Mouse (Mus musculus) CD4-positive helper T cell, adult 2 months (primary cell): ENCODE results near the gene Rpn2.

Source experiments
- DNase-seq: peaks from one replicate; pipeline ENCODE4 v3.0.0-alpha.2; 2012; ENCODE audit warnings: low read depth, missing footprints, low spot score

Gene Rpn2

DNA sequence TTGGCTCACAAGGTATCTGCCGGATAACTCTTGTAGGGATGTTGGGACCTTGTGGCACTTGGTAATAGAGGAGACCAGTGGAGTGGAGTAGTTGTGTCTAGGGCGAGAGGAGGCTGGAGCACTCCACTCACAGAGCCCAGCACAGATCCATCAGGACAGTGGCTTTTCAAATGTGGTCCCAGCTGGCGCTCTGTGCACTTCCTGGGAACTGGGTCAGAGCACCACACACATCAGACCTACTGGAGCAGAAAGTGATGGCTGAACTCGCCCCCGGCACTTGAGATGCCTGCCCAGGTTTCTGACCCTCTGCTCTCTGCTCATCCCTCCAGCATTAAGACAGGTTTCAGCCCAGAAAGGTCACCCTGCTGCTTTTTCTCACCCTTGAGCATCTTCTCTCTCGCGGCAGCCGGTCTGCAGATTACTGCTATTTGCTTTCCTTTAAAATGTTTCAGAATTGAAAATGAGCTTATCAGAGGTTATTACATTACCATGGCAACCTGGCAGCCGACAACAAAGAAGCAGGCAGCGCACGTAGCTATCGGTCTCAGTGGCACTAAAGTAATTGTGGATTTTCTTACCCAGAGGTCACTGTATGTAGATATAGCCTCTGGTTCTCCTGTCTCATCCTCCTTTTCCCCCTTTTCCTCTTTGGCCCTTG is 70.4 kb downstream of the Rpn2 start:
- DNase-seq, result no peak

DNA sequence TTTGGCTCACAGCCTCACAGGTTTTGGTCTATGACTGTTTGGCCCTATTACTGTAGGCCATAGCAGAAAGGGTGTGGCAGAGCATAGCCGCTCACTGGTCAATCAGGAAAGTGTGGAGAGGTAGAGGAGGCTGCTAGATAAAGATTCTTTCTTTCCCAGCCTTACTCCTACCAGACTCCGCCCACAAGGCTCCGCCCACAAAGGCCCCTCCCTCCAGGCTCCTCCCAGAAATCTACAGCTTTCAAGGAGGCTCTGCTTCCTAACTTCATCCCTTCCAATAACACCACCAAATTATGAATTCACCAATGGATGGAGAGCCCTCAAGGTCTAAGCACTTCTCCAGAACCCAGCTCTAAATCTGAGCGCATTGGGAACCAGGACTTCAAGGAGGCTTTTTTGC is 74.4 kb downstream of the Rpn2 start:
- DNase-seq, result no peak

DNA sequence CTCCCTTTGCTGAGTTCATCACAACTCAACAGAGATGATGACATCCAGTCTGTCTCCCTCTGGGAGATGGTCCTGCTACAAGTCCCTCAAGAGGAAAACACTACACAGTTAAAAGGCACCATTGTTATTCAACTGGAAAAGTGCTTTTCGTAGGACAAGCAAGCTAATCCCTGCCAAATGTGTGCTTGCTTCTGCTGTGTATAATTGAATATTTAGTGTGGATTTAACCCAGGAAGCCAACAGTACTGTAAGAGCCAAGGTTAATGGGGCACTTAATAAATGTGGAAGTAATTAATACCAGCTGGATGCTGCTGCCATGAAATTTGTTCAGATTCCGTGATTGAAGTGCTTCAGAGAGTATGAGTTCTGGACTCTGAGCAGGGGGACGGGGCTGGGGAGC is 75.3 kb downstream of the Rpn2 start:
- no peak for DNase-seq

DNA sequence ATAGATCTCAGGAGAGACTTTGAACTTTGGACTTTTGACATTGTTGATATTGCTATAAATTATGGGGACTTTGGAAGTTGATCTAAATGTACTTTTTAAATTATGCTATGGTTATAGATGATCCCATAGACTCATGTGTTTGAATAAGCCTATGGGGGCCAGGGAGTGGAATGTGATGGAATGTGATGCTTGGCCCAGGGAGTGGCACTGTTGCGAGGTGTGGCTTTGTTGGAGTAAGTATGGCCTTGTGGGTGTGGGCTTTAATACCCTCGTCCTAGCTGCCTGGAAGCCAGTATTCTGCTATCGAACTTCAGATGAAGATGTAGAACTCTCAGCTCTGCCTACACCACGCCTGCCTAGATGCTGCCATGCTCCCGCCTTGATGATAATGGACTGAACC is 81.2 kb downstream of the Rpn2 start:
- no peak for DNase-seq

DNA sequence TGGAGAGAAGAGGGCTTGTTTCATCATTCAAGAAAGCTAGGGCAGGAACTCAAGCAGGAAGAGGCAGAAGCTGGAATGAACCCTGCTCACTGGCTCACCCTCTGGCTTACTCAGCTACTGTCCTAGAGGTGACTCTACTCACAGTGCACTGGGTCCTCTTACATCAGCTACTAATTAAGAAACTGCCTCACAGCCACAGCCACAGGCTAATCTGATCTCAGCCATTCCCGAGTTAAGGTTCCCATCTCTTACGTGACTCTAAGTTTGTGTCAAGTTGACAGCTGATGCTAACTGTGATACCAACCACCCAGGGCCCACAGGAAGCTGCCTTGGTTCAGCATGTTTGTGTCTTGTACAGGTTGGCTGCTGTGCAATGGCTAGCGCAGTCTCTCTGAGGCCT is 84.2 kb downstream of the Rpn2 start:
- peak; percentile 42 for DNase-seq

DNA sequence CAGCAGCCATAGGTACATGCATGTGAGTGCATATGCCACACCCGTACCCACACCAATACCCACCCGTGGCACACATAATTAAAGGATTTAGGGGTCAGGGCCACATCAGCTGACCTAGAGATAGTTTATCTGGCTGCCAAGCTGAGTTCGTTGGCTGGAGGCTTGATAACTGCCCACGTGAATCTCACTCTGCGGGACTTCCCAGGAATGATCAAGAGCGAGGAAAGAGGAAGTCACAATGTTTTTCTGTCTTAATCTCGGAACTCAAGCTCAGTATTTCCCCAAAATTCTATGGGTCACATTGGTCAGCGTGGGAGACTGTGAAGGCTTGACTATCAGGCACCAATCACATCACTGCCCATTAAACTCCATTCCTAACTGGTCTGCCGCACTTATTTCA is 87.9 kb downstream of the Rpn2 start:
- DNase-seq, result no peak

DNA sequence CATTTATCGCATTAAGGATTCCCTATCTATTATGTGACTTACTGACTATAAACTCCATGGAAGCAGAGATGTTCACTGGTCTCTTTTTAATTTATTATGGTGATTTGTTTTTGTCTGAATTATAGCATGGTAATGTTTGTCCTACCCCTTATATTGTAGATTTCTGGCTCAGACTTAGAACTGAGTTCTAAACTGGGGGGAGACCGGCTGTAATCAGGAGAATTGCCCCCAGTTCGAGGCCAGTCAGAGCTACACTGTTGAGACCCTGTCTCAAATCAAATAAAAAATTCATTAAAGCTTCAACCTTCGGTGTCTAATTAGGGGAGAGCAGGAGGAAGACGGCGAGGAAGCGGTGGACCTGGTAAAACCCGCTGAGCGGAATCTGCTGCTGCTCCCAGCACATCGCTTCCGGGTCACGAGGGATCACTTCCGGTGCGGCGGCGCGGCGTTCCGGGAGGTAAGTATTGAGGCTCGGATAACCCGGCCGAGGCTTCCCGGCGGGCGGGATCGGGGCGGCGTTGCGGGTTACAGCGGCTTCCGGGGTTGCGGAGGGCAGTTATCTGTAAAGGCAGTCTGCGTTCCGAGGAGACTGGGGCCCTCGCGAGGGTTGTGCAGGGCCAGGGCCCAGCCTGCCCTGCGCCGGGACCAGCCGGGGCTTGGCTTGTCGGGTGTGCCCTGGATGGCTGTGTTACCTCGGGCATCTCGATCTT is 88.5 kb downstream of the Rpn2 start, which contains the start of gene Manbal:
Gene Manbal (plus strand): TSS at position 411 of the 710 bp plus-strand sequence.
- DNase-seq, result peak; percentile 95

DNA sequence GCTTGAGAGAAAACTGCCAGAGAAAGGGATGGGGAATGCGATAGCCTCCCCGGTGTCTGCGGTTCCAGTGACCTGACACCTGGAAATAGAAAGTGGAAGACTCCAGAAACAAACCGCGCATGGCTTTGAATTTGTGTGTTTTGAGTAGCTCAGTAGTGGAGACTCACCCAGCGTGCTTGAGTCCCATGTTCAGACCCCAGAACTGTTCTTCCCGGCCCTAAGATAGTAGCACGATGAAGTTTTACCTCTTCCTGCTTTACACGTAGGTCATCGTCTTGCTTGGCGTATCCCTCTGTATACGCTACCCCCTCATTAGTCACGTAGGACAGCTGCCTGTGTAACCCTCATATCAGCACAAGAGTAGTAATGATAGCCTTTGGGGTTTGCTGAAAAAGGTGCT is 89.2 kb downstream of the Rpn2 start:
- DNase-seq, result no peak

DNA sequence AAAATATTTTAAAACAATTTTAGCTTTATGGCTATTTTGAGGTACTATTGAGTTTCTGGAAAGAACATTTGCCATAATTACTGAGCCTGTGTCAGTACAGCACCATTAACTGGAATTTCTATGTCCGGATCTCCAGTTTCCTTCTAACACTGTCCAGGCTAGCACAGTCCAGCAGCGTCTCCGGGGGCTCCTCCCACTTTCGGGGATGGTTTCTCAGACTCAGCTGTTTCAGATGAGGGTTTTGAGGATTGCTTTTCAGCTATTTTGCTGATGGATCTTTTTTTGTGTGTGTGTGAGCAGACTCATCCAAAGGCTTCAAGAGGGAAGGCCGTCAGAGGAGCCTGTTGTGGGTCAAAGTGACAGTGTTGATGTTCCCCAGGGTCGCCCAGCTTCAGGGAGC is 92.9 kb downstream of the Rpn2 start:
- DNase-seq, result no peak

DNA sequence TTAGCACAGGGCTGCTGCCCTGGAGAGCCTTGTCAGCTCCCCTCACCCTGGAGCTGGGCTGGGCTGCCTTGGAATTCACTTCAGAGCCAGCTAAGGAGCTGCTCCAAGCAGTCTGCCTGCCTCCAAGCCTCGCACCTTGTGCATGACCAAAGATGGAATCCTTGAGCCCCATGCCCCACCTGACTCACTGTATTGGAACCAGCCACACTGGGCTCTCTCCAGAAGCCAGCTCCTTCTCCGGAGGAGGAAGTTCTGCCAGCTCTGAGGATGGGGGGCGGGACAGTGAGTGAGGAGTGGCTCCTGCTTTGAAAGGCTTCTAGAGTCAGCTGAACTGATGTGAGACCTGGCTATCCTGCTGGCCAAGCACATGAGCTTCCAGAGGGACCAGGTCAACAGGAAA is 94.9 kb downstream of the Rpn2 start:
- DNase-seq, result no peak

DNA sequence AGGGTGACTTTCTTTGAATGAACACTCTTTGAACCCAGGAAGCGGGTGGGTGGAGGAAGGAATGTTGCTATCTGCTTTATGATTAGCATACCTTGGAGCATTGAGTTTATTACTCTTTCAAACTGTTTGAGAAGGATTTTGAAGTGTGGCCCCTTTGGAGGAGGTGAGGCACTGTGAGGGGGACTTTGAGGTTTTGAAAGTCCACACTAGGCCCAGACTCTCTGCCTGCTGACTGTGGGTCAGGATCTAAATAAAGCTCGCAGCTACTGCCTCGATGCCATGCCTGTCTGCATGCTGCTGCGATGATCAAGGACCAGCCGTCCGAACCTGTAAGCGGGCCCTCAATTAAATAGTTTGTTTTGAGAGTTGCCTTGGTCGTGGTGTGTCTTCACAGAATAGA is 96.2 kb downstream of the Rpn2 start:
- DNase-seq, result no peak
